Mouse (Mus musculus): ENCODE data around the gene Rnf207.
A peak's percentile ranks its signal among the peaks of the same experiment; 100 is the strongest.

- TF ChIP-seq POLR2A (IDR thresholded peaks at IDR 0.05; ENCODE audit: extremely low read depth, insufficient read depth, low read length) (no peak), CTCF (IDR thresholded peaks at IDR 0.05; ENCODE audit: extremely low read depth, insufficient read depth, low read length) (peak; percentile 45)
Measured at GRCm38 (mm10) chr4:152283186-152283950, 35.4 kb downstream of the Rnf207 start.

Data from cortical plate, adult 2 months (tissue).